Mouse (Mus musculus): ENCODE measurements at regions not wholly inside any gene's neighbourhood (a gene's known extent, or its start where the extent isn't known, plus 50 kb on each side); places are given as distances from the start of the nearest gene placed in this dataset.

DNA sequence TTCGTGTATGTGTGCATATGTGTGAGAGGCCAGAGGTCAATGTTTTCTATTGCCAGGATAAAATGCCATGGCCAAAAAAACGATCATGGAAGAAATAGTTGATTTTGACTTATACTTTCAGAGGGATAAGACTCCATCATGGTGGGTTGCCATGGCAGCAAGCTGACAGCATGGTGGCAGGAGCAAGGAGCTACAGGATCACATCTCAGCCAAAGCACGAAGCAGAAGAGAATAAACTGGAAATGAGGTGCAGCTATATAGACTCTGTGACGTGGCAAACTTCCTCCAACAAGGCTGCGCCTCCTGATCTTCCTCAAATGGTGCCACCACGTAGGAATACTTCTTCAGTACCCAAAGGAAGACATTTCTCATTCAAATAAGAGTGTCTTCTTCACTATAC lies 70.2 kb upstream of the Acsl1 start:
- TF ChIP-seq CTCF (IDR thresholded peaks at IDR 0.05; ENCODE audit: control insufficient read depth, insufficient read depth, low read length) (no peak), POLR2A (IDR thresholded peaks at IDR 0.05; ENCODE audit: borderline replicate concordance, control insufficient read depth, low read depth, low read length) (no peak)
